Mouse (Mus musculus): ENCODE measurements around the gene Olfr76. TPM values are rescaled to one million over a fixed set of nuclear protein-coding genes. Genes with fewer than 3 reads are reported as not detected.
"Not testable (repeated sequence)": the region's sequence is repeated elsewhere in the genome, so short reads cannot be mapped to it uniquely, and the experiment has no call there.

Olfr76 gene
- polyA plus RNA-seq (2015; fragmentation: Nextera tagmentation; extraction: Ambion mirVana): not detected in 2 replicates

GRCm38 (mm10) chr19:12123103-12123502 is at the start of gene Olfr76:
TSS of gene Olfr76 (minus strand) at chr19:12123203.
- no peak within 1 kb of the TSS for H3K27ac ChIP-seq (replicated peaks)
- no peak within 1 kb of the TSS for H3K9ac ChIP-seq
- no peaks in the 10 kb centered on the region for H3K4me1 ChIP-seq (replicated peaks)
- no peaks in the 10 kb centered on the region for H3K9me3 ChIP-seq
- H3K4me2 ChIP-seq: no peak within 1 kb of the TSS
- no peak within 1 kb of the TSS for H3K4me3 ChIP-seq
- no peaks in the 10 kb centered on the region for H3K27me3 ChIP-seq
- WGBS: 74% methylated on average over 3 of the region's 3 CpGs
- ATAC-seq (ENCODE audit: low read depth): no peak
- no peaks in the 10 kb centered on the region for H3K36me3 ChIP-seq

DNA sequence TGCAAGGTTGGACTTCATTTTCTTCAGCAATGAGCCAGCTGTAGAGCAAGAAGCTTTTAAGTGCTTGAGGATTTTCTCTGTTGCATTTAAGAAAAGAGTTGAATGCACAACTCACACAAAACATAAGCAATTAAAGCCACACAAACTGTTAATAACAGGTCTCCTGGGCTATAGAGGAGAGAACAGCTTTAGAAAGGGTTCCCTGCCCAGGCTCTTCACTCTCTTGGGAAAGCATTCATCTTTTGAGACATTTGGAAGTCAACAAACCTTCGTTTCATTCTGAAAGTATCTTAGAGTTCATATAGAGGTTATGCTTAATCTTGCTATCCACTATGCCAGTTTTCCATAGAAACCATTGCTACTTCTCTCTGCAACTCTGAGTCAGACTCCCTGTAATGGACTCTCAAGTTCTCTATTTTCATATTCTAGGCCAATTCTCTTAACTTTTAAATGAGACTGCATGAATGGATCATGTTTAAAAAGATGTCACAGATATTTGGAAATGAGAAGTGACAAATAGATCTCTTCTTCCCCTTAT is 47.1 kb upstream of the Olfr76 start, which contains the start of gene Olfr1555-ps1:
Olfr1555-ps1 (minus strand) TSS at position 51 of the 538 bp plus-strand sequence.
- 66% methylated on average over 1 of the region's 1 CpGs for WGBS
- H3K36me3 ChIP-seq; H3K27ac ChIP-seq (replicated peaks): not testable (repeated sequence)

GRCm38 (mm10) chr19:12145452-12145851 is 22.4 kb upstream of the Olfr76 start:
- Histone ChIP-seq H3K27ac (replicated peaks) (no peak overlapping the region), H3K27me3 (no peaks in the 10 kb centered on the region), H3K36me3 (no peaks in the 10 kb centered on the region), H3K4me1 (replicated peaks) (no peaks in the 10 kb centered on the region), H3K4me3 (no peak overlapping the region), H3K9me3 (no peaks in the 10 kb centered on the region), H3K4me2 (no peak overlapping the region), H3K9ac (no peak overlapping the region)
- no peak for ATAC-seq (ENCODE audit: low read depth)
- 91% methylated on average over 3 of the region's 3 CpGs for WGBS

More for the DNA sequence above, 47.1 kb upstream of the Olfr76 start, which contains the start of gene Olfr1555-ps1:
- H3K9ac ChIP-seq; H3K4me1 ChIP-seq (replicated peaks); H3K9me3 ChIP-seq; H3K4me3 ChIP-seq; ATAC-seq (ENCODE audit: low read depth); H3K27me3 ChIP-seq; H3K4me2 ChIP-seq: not testable (repeated sequence)

DNA sequence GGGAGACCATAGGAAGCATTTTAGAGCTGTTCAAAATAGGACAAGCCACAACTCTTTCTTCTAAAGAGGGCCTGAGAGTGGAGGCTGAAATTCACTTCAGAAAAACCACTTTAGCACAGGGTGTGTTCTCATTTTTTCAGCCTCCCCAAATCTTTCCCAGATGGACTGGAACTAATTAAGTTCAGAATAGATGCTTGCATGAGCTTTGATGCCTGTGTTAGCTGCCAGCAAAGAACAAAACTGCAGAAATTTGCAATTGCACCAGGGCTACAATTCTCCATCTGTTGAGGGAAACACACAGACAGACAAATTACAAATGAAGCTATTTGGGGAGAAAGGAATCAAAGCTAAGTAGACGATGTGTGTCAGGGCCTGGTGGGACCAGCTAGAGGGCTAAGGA is 20.4 kb upstream of the Olfr76 start:
- Histone ChIP-seq H3K4me1 (replicated peaks) (no peaks in the 10 kb centered on the region), H3K4me3 (no peak overlapping the region), H3K4me2 (no peak overlapping the region), H3K36me3 (no peaks in the 10 kb centered on the region), H3K27me3 (no peaks in the 10 kb centered on the region), H3K9ac (no peak overlapping the region), H3K9me3 (no peaks in the 10 kb centered on the region), H3K27ac (replicated peaks) (no peak overlapping the region)
- no peak for ATAC-seq (ENCODE audit: low read depth)
- 26% methylated on average over 1 of the region's 1 CpGs for whole genome bisulfite sequencing

GRCm38 (mm10) chr19:12134289-12134688 is 11.3 kb upstream of the Olfr76 start:
- Histone ChIP-seq H3K4me3 (no peak overlapping the region), H3K9ac (no peak overlapping the region), H3K4me2 (no peak overlapping the region), H3K36me3 (no peaks in the 10 kb centered on the region), H3K27ac (replicated peaks) (no peak overlapping the region), H3K4me1 (replicated peaks) (no peaks in the 10 kb centered on the region), H3K27me3 (no peaks in the 10 kb centered on the region), H3K9me3 (no peaks in the 10 kb centered on the region)
- no peak for ATAC-seq (ENCODE audit: low read depth)
- 27% methylated on average over 2 of the region's 2 CpGs for WGBS

GRCm38 (mm10) chr19:12116464-12116863 is 6.5 kb downstream of the Olfr76 start:
- Histone ChIP-seq H3K27me3 (no peaks in the 10 kb centered on the region), H3K36me3 (no peaks in the 10 kb centered on the region), H3K4me2 (no peak overlapping the region), H3K27ac (replicated peaks) (no peak overlapping the region), H3K9me3 (no peaks in the 10 kb centered on the region), H3K4me1 (replicated peaks) (no peaks in the 10 kb centered on the region), H3K4me3 (no peak overlapping the region), H3K9ac (no peak overlapping the region)
- 93% methylated on average over 3 of the region's 3 CpGs for WGBS
- no peak for ATAC-seq (ENCODE audit: low read depth)

DNA sequence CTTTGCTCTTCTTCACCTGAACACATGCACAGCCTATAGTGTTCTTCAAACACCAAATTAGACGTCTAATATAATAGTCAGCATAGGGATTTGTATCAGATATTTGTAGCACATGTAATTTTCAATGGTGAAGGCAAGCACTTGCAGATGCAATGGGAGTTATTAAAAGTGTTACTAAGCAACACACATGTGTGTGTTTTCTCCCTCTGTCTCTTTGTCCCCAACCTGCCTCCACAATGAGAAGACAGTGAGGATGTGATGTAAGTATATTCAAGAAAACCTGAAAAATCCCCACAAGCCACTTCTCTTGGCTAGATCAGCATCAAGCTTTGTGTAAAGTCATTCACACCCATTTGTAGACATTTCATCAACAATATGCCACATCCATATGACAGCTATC is 7.2 kb downstream of the Olfr76 start, which contains the start of gene Olfr1428:
Olfr1428 (minus strand) TSS at position 101 of the 400 bp plus-strand sequence.
- no peak for ATAC-seq (ENCODE audit: low read depth)
- no peak within 1 kb of the TSS for H3K27ac ChIP-seq (replicated peaks)
- no peak within 1 kb of the TSS for H3K4me2 ChIP-seq
- 88% methylated on average over 1 of the region's 1 CpGs for WGBS
- H3K9me3 ChIP-seq: no peaks in the 10 kb centered on the region
- no peaks in the 10 kb centered on the region for H3K27me3 ChIP-seq
- H3K36me3 ChIP-seq: no peaks in the 10 kb centered on the region
- no peak within 1 kb of the TSS for H3K4me3 ChIP-seq
- no peak within 1 kb of the TSS for H3K9ac ChIP-seq
- no peaks in the 10 kb centered on the region for H3K4me1 ChIP-seq (replicated peaks)

DNA sequence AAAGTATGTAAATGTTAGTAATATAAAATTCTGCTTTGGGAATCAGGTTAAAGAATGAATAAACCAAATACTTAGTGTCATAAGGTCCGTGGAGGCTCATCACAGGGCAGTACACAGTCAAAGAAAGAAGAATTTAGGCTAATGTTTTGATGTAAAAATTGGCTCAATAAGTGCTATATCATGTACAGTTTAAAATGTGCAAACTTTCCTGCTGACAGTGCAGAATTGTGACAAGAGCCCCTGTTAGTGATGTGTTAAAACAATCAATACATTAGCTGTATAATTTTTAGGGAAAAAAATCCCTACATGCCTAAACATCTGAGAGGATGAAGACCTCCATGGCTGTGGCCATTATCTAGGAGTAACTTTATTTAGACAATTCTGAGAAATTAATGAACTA is 9.2 kb downstream of the Olfr76 start:
- Histone ChIP-seq H3K36me3 (no peaks in the 10 kb centered on the region), H3K4me1 (replicated peaks) (no peaks in the 10 kb centered on the region), H3K4me3 (no peak overlapping the region), H3K9me3 (no peaks in the 10 kb centered on the region), H3K9ac (no peak overlapping the region), H3K4me2 (no peak overlapping the region), H3K27me3 (no peaks in the 10 kb centered on the region), H3K27ac (replicated peaks) (no peak overlapping the region)
- 62% methylated on average over 1 of the region's 1 CpGs for WGBS
- no peak for ATAC-seq (ENCODE audit: low read depth)

DNA sequence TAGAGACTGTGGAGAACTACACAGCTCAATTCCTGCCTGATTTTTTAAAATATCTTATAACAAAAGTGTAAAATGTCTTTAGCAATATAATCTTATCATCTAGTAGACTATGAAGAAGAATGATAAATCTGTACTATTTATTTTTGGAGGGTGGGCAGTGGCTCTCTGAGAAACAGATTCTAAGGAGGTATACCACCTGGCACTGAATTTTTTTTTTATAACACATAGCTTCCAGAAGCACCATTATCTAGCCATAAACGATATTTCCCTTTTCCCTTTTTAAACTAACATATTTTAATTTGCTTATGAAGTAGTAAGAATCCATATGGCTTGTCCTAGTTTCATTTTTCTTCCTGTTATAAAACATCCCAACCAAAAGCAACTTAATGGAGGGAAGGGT is 18.5 kb downstream of the Olfr76 start:
- Histone ChIP-seq H3K4me3 (no peak overlapping the region), H3K27me3 (no peaks in the 10 kb centered on the region), H3K4me1 (replicated peaks) (no peaks in the 10 kb centered on the region), H3K9ac (no peak overlapping the region), H3K4me2 (no peak overlapping the region), H3K9me3 (no peaks in the 10 kb centered on the region), H3K36me3 (no peaks in the 10 kb centered on the region), H3K27ac (replicated peaks) (no peak overlapping the region)
- 77% methylated on average over 1 of the region's 1 CpGs for WGBS
- no peak for ATAC-seq (ENCODE audit: low read depth)

- Histone ChIP-seq H3K27me3 (no peaks in the 10 kb centered on the region), H3K4me1 (replicated peaks) (no peaks in the 10 kb centered on the region), H3K4me2 (no peak within 1 kb of the TSS), H3K9me3 (no peaks in the 10 kb centered on the region), H3K36me3 (no peaks in the 10 kb centered on the region), H3K27ac (replicated peaks) (no peak within 1 kb of the TSS), H3K9ac (no peak within 1 kb of the TSS), H3K4me3 (no peak within 1 kb of the TSS)
- no peak for ATAC-seq (ENCODE audit: low read depth)
- 93% methylated on average over 2 of the region's 2 CpGs for WGBS
Measured at GRCm38 (mm10) chr19:12103234-12103633, 19.8 kb downstream of the Olfr76 start, which contains the start of gene Olfr1427. TSS of gene Olfr1427 (minus strand) at chr19:12103334.

DNA sequence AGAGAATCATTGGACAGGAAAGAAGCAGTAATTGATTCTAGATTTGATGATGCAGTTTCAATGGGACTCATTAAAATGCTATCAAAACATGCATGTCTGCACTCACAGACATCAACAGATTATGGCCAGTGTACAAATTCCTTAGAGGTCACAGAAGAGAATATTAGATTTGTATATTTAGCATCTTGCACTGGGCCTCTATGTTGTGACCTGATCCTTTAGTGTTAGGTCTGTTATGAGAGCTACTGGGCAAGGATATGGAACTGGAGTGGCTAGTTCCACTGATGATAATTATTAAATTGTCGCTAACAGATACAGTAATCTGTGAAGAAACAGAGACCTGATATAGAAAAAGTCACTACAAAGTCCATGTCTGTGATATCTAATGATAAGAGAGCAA is 31.1 kb downstream of the Olfr76 start, which contains the start of gene Olfr1426:
Olfr1426 (minus strand) TSS at position 101 of the 400 bp plus-strand sequence.
- no peak within 1 kb of the TSS for H3K4me3 ChIP-seq
- no peak within 1 kb of the TSS for H3K27ac ChIP-seq (replicated peaks)
- H3K4me2 ChIP-seq: no peak within 1 kb of the TSS
- no peaks in the 10 kb centered on the region for H3K27me3 ChIP-seq
- WGBS: 85% methylated on average over 1 of the region's 1 CpGs
- no peak for ATAC-seq (ENCODE audit: low read depth)
- no peak within 1 kb of the TSS for H3K9ac ChIP-seq
- H3K36me3 ChIP-seq: no peaks in the 10 kb centered on the region
- H3K4me1 ChIP-seq (replicated peaks): no peaks in the 10 kb centered on the region
- no peaks in the 10 kb centered on the region for H3K9me3 ChIP-seq

DNA sequence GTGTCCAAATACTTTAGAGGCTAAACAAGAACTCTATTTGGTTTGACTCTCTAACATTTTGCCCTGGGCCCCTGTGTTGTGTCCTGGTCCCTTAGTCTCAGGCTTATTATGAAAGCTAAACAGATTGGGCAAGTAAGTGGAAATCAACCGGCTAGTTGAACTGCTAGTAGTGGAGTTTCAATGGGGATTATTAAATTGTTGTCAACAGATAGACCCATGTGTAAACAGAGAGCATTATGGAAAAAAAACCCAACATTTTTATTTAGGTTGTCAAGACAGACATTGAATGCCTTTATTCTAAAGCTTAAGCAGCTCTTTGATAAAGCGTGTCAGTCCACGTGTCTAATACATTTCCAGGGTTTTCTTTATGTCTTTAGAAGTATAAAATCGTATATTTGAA is 45.4 kb downstream of the Olfr76 start, which contains the start of gene Olfr1425:
Olfr1425 (minus strand) TSS at position 101 of the 400 bp plus-strand sequence.
- H3K27me3 ChIP-seq; H3K36me3 ChIP-seq; H3K27ac ChIP-seq (replicated peaks); H3K4me2 ChIP-seq; H3K9ac ChIP-seq; H3K4me1 ChIP-seq (replicated peaks); ATAC-seq (ENCODE audit: low read depth); H3K9me3 ChIP-seq; H3K4me3 ChIP-seq: not testable (repeated sequence)
- WGBS: 84% methylated on average over 4 of the region's 4 CpGs

DNA sequence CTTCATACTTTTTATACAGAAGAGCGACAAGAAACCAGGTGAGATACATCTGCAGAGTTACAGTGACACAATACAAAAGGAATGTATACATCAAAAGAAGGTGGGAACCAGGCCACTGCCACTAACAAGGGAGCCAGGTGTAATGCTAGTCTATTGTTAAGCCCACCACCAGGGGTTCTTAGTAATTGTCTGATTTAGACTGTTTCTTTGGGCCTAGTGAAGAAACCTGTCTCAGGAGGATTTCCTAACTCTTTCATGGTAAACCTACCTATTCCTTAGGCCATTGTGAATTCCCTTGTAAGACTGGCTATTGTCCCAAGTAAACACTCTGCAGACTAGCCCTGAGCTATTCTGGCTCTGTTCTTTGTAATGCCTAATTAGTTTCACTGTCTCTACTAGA is 53.5 kb downstream of the Olfr76 start:
- 93% methylated on average over 1 of the region's 1 CpGs for WGBS
- not testable (repeated sequence) for H3K4me3 ChIP-seq; H3K4me2 ChIP-seq; H3K36me3 ChIP-seq; H3K9ac ChIP-seq; H3K9me3 ChIP-seq; H3K4me1 ChIP-seq (replicated peaks); ATAC-seq (ENCODE audit: low read depth); H3K27ac ChIP-seq (replicated peaks); H3K27me3 ChIP-seq

All from neural tube, embryonic 13.5 days (tissue).